Mouse (Mus musculus): Measurements from ENCODE around the gene Lipf.

Gene Lipf

GRCm38 (mm10) chr19:33960887-33961286 is at the start of gene Lipf:
Gene Lipf (plus strand): TSS chr19:33961187.
- DNase-seq (ENCODE audit: low spot score in 2 of 2) = no peak

DNA sequence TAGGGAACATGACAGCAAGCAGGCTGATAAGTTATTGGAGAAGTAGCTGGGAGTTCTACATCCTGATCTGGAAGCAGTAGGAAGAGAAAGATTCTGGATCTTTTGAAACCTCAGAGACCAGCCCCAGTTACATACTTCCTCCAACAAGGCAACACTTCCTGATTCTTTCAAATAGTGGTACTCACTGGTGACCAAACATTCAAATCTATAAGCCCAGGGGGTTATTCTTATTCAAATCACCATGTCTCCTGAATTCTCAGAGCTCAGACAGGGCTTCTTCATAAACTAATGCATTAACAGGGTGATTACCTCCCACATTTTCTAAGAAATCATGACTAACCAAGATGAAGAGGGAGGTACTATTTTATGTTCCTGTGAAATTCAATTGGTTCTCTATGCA is 36.9 kb upstream of the Lipf start:
- no peak for DNase-seq (ENCODE audit: low spot score in 2 of 2)

DNA sequence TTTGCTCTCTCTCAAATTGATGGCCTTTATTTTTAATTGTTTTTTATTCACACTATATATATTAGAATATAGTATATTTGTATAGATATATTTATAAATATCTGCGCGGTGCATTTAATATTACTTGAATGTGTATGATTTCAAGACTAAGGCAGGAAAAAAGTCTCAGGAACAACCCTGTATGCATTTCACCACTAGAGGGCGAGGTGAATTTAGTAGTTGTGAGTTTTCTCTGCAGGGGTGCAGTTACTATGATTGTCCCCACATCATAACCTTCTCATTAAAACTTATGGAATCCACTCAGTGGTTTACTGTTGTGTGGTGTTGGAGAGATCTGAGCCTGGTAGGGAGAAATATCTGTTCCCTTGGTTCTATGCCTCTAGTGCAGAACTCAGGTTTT is 18.0 kb downstream of the Lipf start:
- no peak for DNase-seq (ENCODE audit: low spot score in 2 of 2)

DNA sequence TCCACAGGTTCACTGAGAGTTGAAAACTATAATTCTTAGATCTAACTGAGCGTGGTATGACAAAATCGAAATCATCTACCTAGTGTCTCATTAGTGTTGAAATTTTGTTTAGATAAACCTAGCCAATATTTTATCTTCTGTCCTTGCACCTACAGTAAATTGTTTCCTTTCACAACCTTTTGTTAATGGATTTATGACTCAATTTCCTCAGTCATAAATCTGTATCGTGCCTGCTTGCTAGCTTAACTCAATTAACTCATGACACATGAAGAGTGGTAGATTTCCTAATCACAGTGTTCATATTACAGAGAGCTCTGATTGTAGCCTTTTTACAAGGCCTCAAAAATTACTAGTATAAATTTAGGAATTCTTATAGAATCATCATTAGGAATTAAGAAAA is 22.1 kb downstream of the Lipf start:
- DNase-seq (ENCODE audit: low spot score in 2 of 2) = no peak

- DNase-seq (ENCODE audit: low spot score in 2 of 2) = no peak
Observed at GRCm38 (mm10) chr19:34008002-34008401, 47.0 kb downstream of the Lipf start, which contains the start of gene Lipk. Gene Lipk (plus strand): TSS chr19:34008290.

GRCm38 (mm10) chr19:34021440-34022172 is 60.6 kb downstream of the Lipf start:
- DNase-seq (ENCODE audit: low spot score in 2 of 2) = no peak

DNA sequence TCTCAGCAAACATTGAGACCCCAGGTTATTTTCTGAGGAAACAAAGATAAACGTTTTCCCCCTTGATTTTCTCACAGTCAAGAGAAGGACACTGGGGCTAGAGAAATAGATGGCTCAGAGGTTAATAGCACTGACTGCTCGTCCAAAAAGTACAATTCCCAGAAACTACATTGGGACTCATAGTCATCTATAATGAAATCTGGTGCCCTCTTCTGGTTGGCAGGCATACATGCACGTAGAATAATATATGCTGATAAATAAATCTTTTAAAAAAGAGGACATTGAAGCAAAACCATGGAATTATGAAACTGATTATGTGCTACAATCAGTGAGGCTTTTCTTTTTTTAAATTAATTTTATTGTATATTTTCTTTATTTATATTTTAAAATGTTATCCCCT is 61.8 kb downstream of the Lipf start:
- no peak for DNase-seq (ENCODE audit: low spot score in 2 of 2)
